Mouse (Mus musculus): ENCODE measurements at regions not wholly inside any gene's neighbourhood (a gene's known extent, or its start where the extent isn't known, plus 50 kb on each side); places are given as distances from the start of the nearest gene placed in this dataset.

DNA sequence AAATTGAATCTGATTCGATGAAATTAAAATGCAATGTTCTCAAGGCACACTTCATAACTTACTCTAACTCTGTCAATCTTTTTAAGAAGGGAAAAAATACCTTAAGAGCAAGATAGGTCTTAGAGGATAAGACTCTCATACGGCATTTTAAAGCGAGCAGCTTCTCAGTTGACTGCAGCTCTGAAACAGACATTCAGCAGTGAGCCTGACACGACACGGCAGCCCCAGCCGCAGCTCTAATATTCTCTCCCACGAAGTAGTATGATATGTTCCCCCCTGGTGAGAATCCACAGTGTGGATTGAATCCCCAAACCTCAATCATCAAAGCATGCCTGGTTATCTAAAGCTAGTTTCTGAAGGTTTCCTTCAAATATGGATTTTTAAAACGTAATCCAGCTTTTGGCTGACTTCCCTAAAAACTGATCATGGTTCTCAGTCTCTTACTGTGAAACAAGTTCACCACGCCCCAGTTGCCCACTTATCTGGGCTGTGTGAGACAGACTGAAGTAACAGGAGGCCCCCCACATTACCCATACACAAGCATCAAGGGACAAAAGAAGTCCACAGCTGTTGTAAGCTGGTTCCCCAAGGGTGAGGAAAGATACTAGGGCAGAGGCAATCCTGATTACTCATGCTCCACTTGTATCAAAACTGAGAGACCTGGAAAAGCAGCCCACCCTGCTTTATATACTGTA, 182.8 kb upstream of the Tas2r134 start:
- no peak for TF ChIP-seq CTCF (IDR thresholded peaks at IDR 0.05; ENCODE audit: insufficient read depth, low read length)
- no peak for TF ChIP-seq POLR2A (IDR thresholded peaks at IDR 0.05; ENCODE audit: borderline replicate concordance, extremely low read depth, low read depth, low read length)
